Mouse (Mus musculus): ENCODE measurements around the gene Dmrt1. TPM values are rescaled to one million over a fixed set of nuclear protein-coding genes. Genes with fewer than 3 reads are reported as not detected.

Dmrt1 gene
- polyA plus RNA-seq, 1 experiment from 2014 or later: not detected

DNA sequence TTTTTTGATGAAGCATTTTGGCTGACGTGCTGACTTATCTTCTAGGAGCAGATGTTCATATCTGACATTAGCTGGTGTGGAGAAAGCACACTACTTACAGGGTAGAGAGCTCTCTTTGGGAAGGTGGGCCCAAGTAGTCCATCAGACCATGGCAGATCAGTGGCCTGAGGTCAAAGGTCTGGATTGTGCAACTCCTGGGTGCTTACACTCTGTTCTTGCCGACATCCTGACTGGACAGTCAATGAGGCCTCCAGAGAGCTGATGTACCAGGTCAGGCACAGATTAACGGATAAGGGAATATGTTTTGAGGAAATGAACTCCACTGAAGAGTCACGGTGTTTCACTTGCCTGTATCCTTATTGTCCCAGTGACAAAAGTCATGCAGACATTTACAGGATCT lies 143.3 kb downstream of the Dmrt1 start:
- 41% methylated on average over 4 of the region's 4 CpGs for WGBS (ENCODE audit: insufficient replicate concordance)
- H3K27ac ChIP-seq (ENCODE audit: low read depth): no peak overlapping the region
- no peak overlapping the region for H3K4me3 ChIP-seq (ENCODE audit: low read depth, low read length)

DNA sequence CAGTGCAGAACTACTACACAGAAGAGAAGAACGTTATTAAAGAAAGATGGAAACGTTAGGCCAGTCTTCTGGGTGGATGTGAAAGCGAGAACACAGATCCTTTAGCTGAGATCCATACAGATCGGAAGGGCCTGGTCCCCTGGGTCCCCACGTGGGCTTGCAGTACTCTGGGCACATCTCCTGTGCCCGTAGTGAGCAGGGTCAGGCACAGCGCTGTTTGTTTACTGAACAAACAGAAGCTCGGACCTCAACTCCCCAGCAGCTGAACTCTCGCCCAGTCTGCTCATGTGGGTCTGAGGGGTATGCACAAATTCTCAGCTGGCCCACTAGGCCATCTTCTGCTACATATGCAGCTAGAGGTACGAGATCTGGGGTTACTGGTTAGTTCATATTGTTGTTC lies 145.1 kb downstream of the Dmrt1 start:
- Histone ChIP-seq H3K9ac (replicated peaks) (no peak overlapping the region), H3K4me1 (ENCODE audit: insufficient read depth) (peaks cover 5% of the 10 kb centered on the region; the same call in 1 of the 2 replicates), H3K4me2 (ENCODE audit: low read depth, low read length) (no peak overlapping the region), H3K27me3 (ENCODE audit: insufficient read depth, low read length) (no peaks in the 10 kb centered on the region), H3K36me3 (replicated peaks; ENCODE audit: insufficient read depth, low read length) (no peaks in the 10 kb centered on the region), H3K4me3 (ENCODE audit: low read depth, low read length) (no peak overlapping the region), H3K27ac (ENCODE audit: low read depth) (no peak overlapping the region), H3K9me3 (ENCODE audit: low read length) (no peaks in the 10 kb centered on the region)
- no peak for DNase-seq
- peak; percentile 58; the same call in 1 of the 2 replicates for ATAC-seq
- WGBS (ENCODE audit: insufficient replicate concordance): 52% methylated on average over 10 of the region's 10 CpGs
- no peak for TF ChIP-seq EP300 (IDR thresholded peaks at IDR 0.05; ENCODE audit: low read depth)
- no peak for TF ChIP-seq CTCF (IDR thresholded peaks at IDR 0.05; ENCODE audit: low read depth)

More for the DNA sequence above, 143.3 kb downstream of the Dmrt1 start:
- TF ChIP-seq CTCF (IDR thresholded peaks at IDR 0.05; ENCODE audit: low read depth): no peak
- no peak for TF ChIP-seq EP300 (IDR thresholded peaks at IDR 0.05; ENCODE audit: low read depth)
- H3K36me3 ChIP-seq (replicated peaks; ENCODE audit: insufficient read depth, low read length): no peaks in the 10 kb centered on the region
- no peaks in the 10 kb centered on the region for H3K9me3 ChIP-seq (ENCODE audit: low read length)
- H3K4me2 ChIP-seq (ENCODE audit: low read depth, low read length): no peak overlapping the region
- peak; percentile 53 for DNase-seq
- peak; percentile 61; the same call in 1 of the 2 replicates for ATAC-seq
- H3K9ac ChIP-seq (replicated peaks): no peak overlapping the region
- H3K27me3 ChIP-seq (ENCODE audit: insufficient read depth, low read length): no peaks in the 10 kb centered on the region
- peaks cover 5% of the 10 kb centered on the region; the same call in 1 of the 2 replicates for H3K4me1 ChIP-seq (ENCODE audit: insufficient read depth)

GRCm38 (mm10) chr19:25652560-25652959 lies 147.1 kb downstream of the Dmrt1 start:
- Histone ChIP-seq H3K36me3 (replicated peaks; ENCODE audit: insufficient read depth, low read length) (no peaks in the 10 kb centered on the region), H3K27me3 (ENCODE audit: insufficient read depth, low read length) (no peaks in the 10 kb centered on the region), H3K4me1 (ENCODE audit: insufficient read depth) (peaks cover 5% of the 10 kb centered on the region; the same call in 1 of the 2 replicates), H3K9ac (replicated peaks) (no peak overlapping the region), H3K9me3 (ENCODE audit: low read length) (no peaks in the 10 kb centered on the region), H3K4me2 (ENCODE audit: low read depth, low read length) (no peak overlapping the region), H3K4me3 (ENCODE audit: low read depth, low read length) (no peak overlapping the region), H3K27ac (ENCODE audit: low read depth) (no peak overlapping the region)
- WGBS (ENCODE audit: insufficient replicate concordance): 55% methylated on average over 5 of the region's 5 CpGs
- TF ChIP-seq EP300 (IDR thresholded peaks at IDR 0.05; ENCODE audit: low read depth) (no peak), CTCF (IDR thresholded peaks at IDR 0.05; ENCODE audit: low read depth) (no peak)
- ATAC-seq (no peak), DNase-seq (no peak)

Other genes with a start within 250 kb of the Dmrt1 start
- not detected in 2 replicates for gene Dmrt3, start 104.7 kb downstream of the Dmrt1 start, polyA plus RNA-seq (2015; fragmentation: Nextera tagmentation; extraction: Ambion mirVana)
- 0.27 and 0.63 TPM in 2 replicates for gene Dmrt2, start 166.8 kb downstream of the Dmrt1 start, polyA plus RNA-seq (2015; fragmentation: Nextera tagmentation; extraction: Ambion mirVana)